Mouse (Mus musculus): Measurements from ENCODE around the gene AI661453. TPM values are rescaled to one million over a fixed set of nuclear protein-coding genes. Genes with fewer than 3 reads are reported as not detected.

The AI661453 gene
- polyA plus RNA-seq, 1 experiment from 2014 or later, result 0.05 TPM

- no peak overlapping the region for H3K4me2 ChIP-seq (ENCODE audit: low read depth)
- 0 out of 2 replicates have a peak, but pooled peaks cover 2% of the 10 kb centered on the region for H3K4me1 ChIP-seq (ENCODE audit: control insufficient read depth, insufficient read depth, low read length)
- no peak overlapping the region for H3K4me3 ChIP-seq (ENCODE audit: low read depth, low read length)
These were observed 31.2 kb downstream of the AI661453 start for GRCm38 (mm10) chr17:47467659-47468058.

GRCm38 (mm10) chr17:47468063-47468462 lies 31.6 kb downstream of the AI661453 start:
- no peak overlapping the region for H3K4me3 ChIP-seq (ENCODE audit: low read depth, low read length)
- ATAC-seq (ENCODE audit: insufficient read depth, low FRiP score, low TSS enrichment) (no peak), DNase-seq (ENCODE audit: low spot score) (no peak)
- no peaks in the 10 kb centered on the region for H3K9me3 ChIP-seq (ENCODE audit: control insufficient read depth, low read length)
- 12% methylated on average over 14 of the region's 14 CpGs for WGBS
- 0 out of 2 replicates have a peak, but pooled peaks cover 2% of the 10 kb centered on the region for H3K4me1 ChIP-seq (ENCODE audit: control insufficient read depth, insufficient read depth, low read length)
- no peaks in the 10 kb centered on the region for H3K36me3 ChIP-seq (ENCODE audit: control insufficient read depth, insufficient read depth, low read length)
- H3K4me2 ChIP-seq (ENCODE audit: low read depth), result peak overlapping the region; percentile 35
- peak overlapping the region; percentile 27; the same call in 1 of the 2 replicates for H3K9ac ChIP-seq (ENCODE audit: low read length)
- peaks cover 24% of the 10 kb centered on the region for H3K27me3 ChIP-seq (ENCODE audit: control insufficient read depth, insufficient read depth, low read length)
- no peak overlapping the region for H3K27ac ChIP-seq (ENCODE audit: low read depth, low read length)

More at GRCm38 (mm10) chr17:47467659-47468058, 31.2 kb downstream of the AI661453 start:
- Histone ChIP-seq H3K9me3 (ENCODE audit: control insufficient read depth, low read length) (no peaks in the 10 kb centered on the region), H3K36me3 (ENCODE audit: control insufficient read depth, insufficient read depth, low read length) (no peaks in the 10 kb centered on the region), H3K27me3 (ENCODE audit: control insufficient read depth, insufficient read depth, low read length) (peaks cover 24% of the 10 kb centered on the region), H3K9ac (ENCODE audit: low read length) (no peak overlapping the region), H3K27ac (ENCODE audit: low read depth, low read length) (no peak overlapping the region)
- no peak for ATAC-seq (ENCODE audit: insufficient read depth, low FRiP score, low TSS enrichment)
- DNase-seq (ENCODE audit: low spot score), result no peak
- 53% methylated on average over 11 of the region's 11 CpGs for WGBS

- ATAC-seq (ENCODE audit: insufficient read depth, low FRiP score, low TSS enrichment) (no peak), DNase-seq (ENCODE audit: low spot score) (peak; percentile 31)
- Histone ChIP-seq H3K4me1 (ENCODE audit: control insufficient read depth, insufficient read depth, low read length) (0 out of 2 replicates have a peak, but pooled peaks cover 2% of the 10 kb centered on the region), H3K9me3 (ENCODE audit: control insufficient read depth, low read length) (no peaks in the 10 kb centered on the region), H3K36me3 (ENCODE audit: control insufficient read depth, insufficient read depth, low read length) (no peaks in the 10 kb centered on the region), H3K27me3 (ENCODE audit: control insufficient read depth, insufficient read depth, low read length) (peaks cover 24% of the 10 kb centered on the region), H3K4me2 (ENCODE audit: low read depth) (peak overlapping the region; percentile 35), H3K4me3 (ENCODE audit: low read depth, low read length) (no peak overlapping the region), H3K27ac (ENCODE audit: low read depth, low read length) (no peak overlapping the region), H3K9ac (ENCODE audit: low read length) (peak overlapping the region; percentile 27; the same call in 1 of the 2 replicates)
- WGBS, result 3% methylated on average over 34 of the region's 34 CpGs
These were observed 32.1 kb downstream of the AI661453 start for GRCm38 (mm10) chr17:47468466-47468865.

- DNase-seq (ENCODE audit: low spot score) (no peak), ATAC-seq (ENCODE audit: insufficient read depth, low FRiP score, low TSS enrichment) (no peak)
- peaks cover 24% of the 10 kb centered on the region for H3K27me3 ChIP-seq (ENCODE audit: control insufficient read depth, insufficient read depth, low read length)
These were observed 33.2 kb downstream of the AI661453 start for GRCm38 (mm10) chr17:47469642-47470041.

GRCm38 (mm10) chr17:47470121-47470520 lies 33.7 kb downstream of the AI661453 start:
- Histone ChIP-seq H3K4me3 (ENCODE audit: low read depth, low read length) (no peak overlapping the region), H3K4me2 (ENCODE audit: low read depth) (no peak overlapping the region), H3K9me3 (ENCODE audit: control insufficient read depth, low read length) (no peaks in the 10 kb centered on the region), H3K36me3 (ENCODE audit: control insufficient read depth, insufficient read depth, low read length) (no peaks in the 10 kb centered on the region), H3K27me3 (ENCODE audit: control insufficient read depth, insufficient read depth, low read length) (peaks cover 24% of the 10 kb centered on the region), H3K4me1 (ENCODE audit: control insufficient read depth, insufficient read depth, low read length) (0 out of 2 replicates have a peak, but pooled peaks cover 2% of the 10 kb centered on the region), H3K27ac (ENCODE audit: low read depth, low read length) (no peak overlapping the region), H3K9ac (ENCODE audit: low read length) (no peak overlapping the region)
- ATAC-seq (ENCODE audit: insufficient read depth, low FRiP score, low TSS enrichment) (no peak), DNase-seq (ENCODE audit: low spot score) (no peak)
- 93% methylated on average over 4 of the region's 4 CpGs for WGBS

More at GRCm38 (mm10) chr17:47469642-47470041, 33.2 kb downstream of the AI661453 start:
- 0 out of 2 replicates have a peak, but pooled peaks cover 2% of the 10 kb centered on the region for H3K4me1 ChIP-seq (ENCODE audit: control insufficient read depth, insufficient read depth, low read length)
- H3K4me2 ChIP-seq (ENCODE audit: low read depth), result no peak overlapping the region
- no peak overlapping the region for H3K4me3 ChIP-seq (ENCODE audit: low read depth, low read length)
- H3K9me3 ChIP-seq (ENCODE audit: control insufficient read depth, low read length), result no peaks in the 10 kb centered on the region
- WGBS, result 81% methylated on average over 4 of the region's 4 CpGs
- no peaks in the 10 kb centered on the region for H3K36me3 ChIP-seq (ENCODE audit: control insufficient read depth, insufficient read depth, low read length)
- H3K27ac ChIP-seq (ENCODE audit: low read depth, low read length), result no peak overlapping the region
- H3K9ac ChIP-seq (ENCODE audit: low read length), result no peak overlapping the region

- Histone ChIP-seq H3K36me3 (ENCODE audit: control insufficient read depth, insufficient read depth, low read length) (no peaks in the 10 kb centered on the region), H3K4me3 (ENCODE audit: low read depth, low read length) (no peak overlapping the region), H3K4me1 (ENCODE audit: control insufficient read depth, insufficient read depth, low read length) (0 out of 2 replicates have a peak, but pooled peaks cover 2% of the 10 kb centered on the region), H3K9me3 (ENCODE audit: control insufficient read depth, low read length) (no peaks in the 10 kb centered on the region), H3K27me3 (ENCODE audit: control insufficient read depth, insufficient read depth, low read length) (peaks cover 24% of the 10 kb centered on the region), H3K9ac (ENCODE audit: low read length) (no peak overlapping the region), H3K4me2 (ENCODE audit: low read depth) (no peak overlapping the region), H3K27ac (ENCODE audit: low read depth, low read length) (no peak overlapping the region)
- WGBS, result 88% methylated on average over 5 of the region's 5 CpGs
- DNase-seq (ENCODE audit: low spot score) (no peak), ATAC-seq (ENCODE audit: insufficient read depth, low FRiP score, low TSS enrichment) (no peak)
These were observed 34.3 kb downstream of the AI661453 start for GRCm38 (mm10) chr17:47470686-47471085.

GRCm38 (mm10) chr17:47472435-47473350 lies 36.3 kb downstream of the AI661453 start:
- Histone ChIP-seq H3K4me3 (ENCODE audit: low read depth, low read length) (no peak overlapping the region), H3K9me3 (ENCODE audit: control insufficient read depth, low read length) (no peaks in the 10 kb centered on the region), H3K36me3 (ENCODE audit: control insufficient read depth, insufficient read depth, low read length) (no peaks in the 10 kb centered on the region), H3K27ac (ENCODE audit: low read depth, low read length) (no peak overlapping the region), H3K9ac (ENCODE audit: low read length) (no peak overlapping the region), H3K4me2 (ENCODE audit: low read depth) (no peak overlapping the region), H3K27me3 (ENCODE audit: control insufficient read depth, insufficient read depth, low read length) (peaks cover 16% of the 10 kb centered on the region), H3K4me1 (ENCODE audit: control insufficient read depth, insufficient read depth, low read length) (0 out of 2 replicates have a peak, but pooled peaks cover 2% of the 10 kb centered on the region)
- ATAC-seq (ENCODE audit: insufficient read depth, low FRiP score, low TSS enrichment) (no peak), DNase-seq (ENCODE audit: low spot score) (no peak)
- 53% methylated on average over 15 of the region's 15 CpGs for WGBS

GRCm38 (mm10) chr17:47473434-47473974 lies 37.1 kb downstream of the AI661453 start:
- 14% methylated on average over 8 of the region's 8 CpGs for WGBS
- DNase-seq (ENCODE audit: low spot score), result peak; percentile 44
- Histone ChIP-seq H3K27ac (ENCODE audit: low read depth, low read length) (no peak overlapping the region), H3K4me3 (ENCODE audit: low read depth, low read length) (no peak overlapping the region), H3K4me2 (ENCODE audit: low read depth) (no peak overlapping the region), H3K27me3 (ENCODE audit: control insufficient read depth, insufficient read depth, low read length) (peaks cover 8% of the 10 kb centered on the region), H3K4me1 (ENCODE audit: control insufficient read depth, insufficient read depth, low read length) (no peaks in the 10 kb centered on the region), H3K36me3 (ENCODE audit: control insufficient read depth, insufficient read depth, low read length) (no peaks in the 10 kb centered on the region), H3K9ac (ENCODE audit: low read length) (no peak overlapping the region), H3K9me3 (ENCODE audit: control insufficient read depth, low read length) (no peaks in the 10 kb centered on the region)
- ATAC-seq (ENCODE audit: insufficient read depth, low FRiP score, low TSS enrichment), result no peak
